Mouse (Mus musculus) neural tube, embryonic 13.5 days (tissue): ENCODE results near the gene Vmn2r21. TPM values are rescaled to one million over a fixed set of nuclear protein-coding genes. Genes with fewer than 3 reads are reported as not detected.
"Not testable (repeated sequence)": the region's sequence is repeated elsewhere in the genome, so short reads cannot be mapped to it uniquely, and the experiment has no call there.

Experiments
- ATAC-seq: fragments of 200-750 bp; cut with Nextera tagmentation; 2 replicates; pipeline ENCODE4 v1.8.0; 2017; ENCODE audit warnings: low read depth, mild to moderate bottlenecking, moderate TSS enrichment, moderate library complexity
- H3K27ac ChIP-seq: fragments of 300-500 bp; sonication (generic); replicated peaks from 2 replicates; pipeline ENCODE4 v1.5.1; 2015; ENCODE audit warnings: moderate library complexity, mild to moderate bottlenecking, inconsistent platforms
- H3K27me3 ChIP-seq: fragments of 300-500 bp; sonication (generic); 2 replicates; pipeline ENCODE4 v1.6.1; 2015; ENCODE audit warnings: mild to moderate bottlenecking, inconsistent platforms
- H3K36me3 ChIP-seq: fragments of 300-500 bp; sonication (generic); 2 replicates; pipeline ENCODE4 v1.6.1; 2015; ENCODE audit warnings: mild to moderate bottlenecking, inconsistent platforms
- H3K4me1 ChIP-seq: fragments of 300-500 bp; sonication (generic); replicated peaks from 2 replicates; pipeline ENCODE4 v1.6.1; 2015; ENCODE audit warnings: inconsistent platforms
- H3K4me2 ChIP-seq: fragments of 300-500 bp; sonication (generic); 2 replicates; pipeline ENCODE4 v1.6.1; 2015; ENCODE audit warnings: inconsistent platforms, mild to moderate bottlenecking, moderate library complexity
- H3K4me3 ChIP-seq: fragments of 300-500 bp; sonication (generic); 2 replicates; pipeline ENCODE4 v1.5.1; 2015; ENCODE audit warnings: mild to moderate bottlenecking, inconsistent platforms
- H3K9ac ChIP-seq: fragments of 300-500 bp; sonication (generic); 2 replicates; pipeline ENCODE4 v1.6.1; 2015; ENCODE audit warnings: moderate library complexity, mild to moderate bottlenecking, inconsistent platforms
- H3K9me3 ChIP-seq: fragments of 300-500 bp; sonication (generic); 2 replicates; pipeline ENCODE4 v1.6.1; 2016; ENCODE audit warnings: inconsistent platforms
- WGBS: fragments of 180-500 bp; shearing (Covaris S2); methylation state at CpG from one replicate; pipeline ENCODE4 v1.1.7; 2015; 5-methylcytosine and 5-hydroxymethylcytosine counted together
- polyA plus RNA-seq: library from polyadenylated mRNA; unstranded; fragments of >200 nt; fragmentation: Nextera tagmentation; extraction: Ambion mirVana; gene quantifications from 2 replicates; pipeline ENCODE4 v1.2.1, GENCODE M21; 2015

The Vmn2r21 gene
- not detected in 2 replicates for polyA plus RNA-seq

DNA sequence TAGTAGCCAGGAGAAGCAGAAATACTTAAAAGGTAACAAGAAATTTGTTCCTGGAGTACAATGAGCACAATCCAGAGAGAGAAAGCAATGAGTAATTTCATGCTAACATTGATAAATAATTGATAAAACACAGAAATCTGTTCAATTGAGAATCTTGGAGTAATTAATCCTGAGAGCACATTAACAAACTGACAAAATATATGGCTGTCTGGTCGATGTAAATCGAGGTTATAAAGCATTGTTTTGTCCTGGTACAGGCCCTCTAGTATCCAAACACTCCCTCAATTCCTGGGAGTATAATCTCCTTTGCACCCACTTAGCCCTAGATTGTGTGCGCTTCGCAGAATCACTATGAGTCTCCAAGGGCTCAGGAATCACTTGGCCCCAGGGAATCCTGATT is at the start of gene Vmn2r21:
Gene Vmn2r21, minus strand, starts transcription at position 101 of the 400 bp plus-strand sequence.
- no CpG with 5 or more reads among the region's 4 CpGs for WGBS
- not testable (repeated sequence) for H3K9me3 ChIP-seq, ATAC-seq, H3K27ac ChIP-seq, H3K4me2 ChIP-seq, H3K36me3 ChIP-seq, H3K27me3 ChIP-seq, H3K4me1 ChIP-seq, H3K9ac ChIP-seq, H3K4me3 ChIP-seq

DNA sequence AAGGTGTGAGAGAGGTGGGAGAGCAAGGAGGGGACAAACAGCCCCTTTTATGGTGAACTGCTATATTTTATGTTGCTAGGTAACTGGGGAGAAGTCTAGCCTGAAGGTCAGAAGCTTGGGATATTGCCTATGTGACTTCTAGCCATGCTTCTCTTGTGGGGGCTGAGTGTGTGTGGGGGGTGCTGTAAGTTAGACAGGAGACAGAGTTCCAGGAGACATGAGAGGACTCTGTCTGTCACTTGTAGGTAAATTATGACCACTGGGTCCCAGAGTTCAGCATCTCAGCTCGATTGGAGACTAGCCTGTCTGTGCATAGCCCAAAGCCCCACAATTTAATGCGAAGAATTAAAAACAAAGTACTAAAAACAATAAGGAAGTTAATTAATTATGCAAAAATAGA is 41.5 kb upstream of the Vmn2r21 start:
- not testable (repeated sequence) for H3K4me1 ChIP-seq, H3K9ac ChIP-seq, H3K4me3 ChIP-seq, H3K4me2 ChIP-seq, ATAC-seq, H3K27ac ChIP-seq, H3K27me3 ChIP-seq, H3K9me3 ChIP-seq, H3K36me3 ChIP-seq
- no CpG with 5 or more reads among the region's 2 CpGs for WGBS

GRCm38 (mm10) chr6:123539755-123540154 is 6.5 kb upstream of the Vmn2r21 start:
- not testable (repeated sequence) for H3K4me2 ChIP-seq, H3K4me1 ChIP-seq, H3K9ac ChIP-seq, ATAC-seq, H3K4me3 ChIP-seq, H3K9me3 ChIP-seq, H3K36me3 ChIP-seq, H3K27me3 ChIP-seq, H3K27ac ChIP-seq
- WGBS = no CpG with 5 or more reads among the region's 1 CpGs

- not testable (repeated sequence) for H3K9me3 ChIP-seq, H3K27ac ChIP-seq, H3K9ac ChIP-seq, H3K4me2 ChIP-seq, ATAC-seq, H3K27me3 ChIP-seq, H3K4me3 ChIP-seq, H3K4me1 ChIP-seq, H3K36me3 ChIP-seq
- WGBS = no CpG with 5 or more reads among the region's 8 CpGs
These were observed 10.8 kb downstream of the Vmn2r21 start for GRCm38 (mm10) chr6:123522263-123523011.

GRCm38 (mm10) chr6:123473045-123473444 is 60.2 kb downstream of the Vmn2r21 start:
- H3K4me1 ChIP-seq, H3K4me2 ChIP-seq, H3K9me3 ChIP-seq, ATAC-seq, H3K9ac ChIP-seq, H3K36me3 ChIP-seq, H3K27ac ChIP-seq, H3K4me3 ChIP-seq, H3K27me3 ChIP-seq: not testable (repeated sequence)
- WGBS = no CpG with 5 or more reads among the region's 5 CpGs

- not testable (repeated sequence) for H3K27ac ChIP-seq, ATAC-seq, H3K4me3 ChIP-seq, H3K9ac ChIP-seq, H3K27me3 ChIP-seq, H3K4me2 ChIP-seq, H3K36me3 ChIP-seq, H3K9me3 ChIP-seq, H3K4me1 ChIP-seq
- WGBS = no CpG with 5 or more reads among the region's 2 CpGs
These were observed 60.7 kb downstream of the Vmn2r21 start for GRCm38 (mm10) chr6:123472458-123472987.

GRCm38 (mm10) chr6:123468651-123469050 is 64.6 kb downstream of the Vmn2r21 start:
- not testable (repeated sequence) for H3K9ac ChIP-seq, H3K4me2 ChIP-seq, H3K4me3 ChIP-seq, H3K27me3 ChIP-seq, ATAC-seq, H3K4me1 ChIP-seq, H3K36me3 ChIP-seq, H3K9me3 ChIP-seq, H3K27ac ChIP-seq
- WGBS = no CpG with 5 or more reads among the region's 1 CpGs

Other genes with a start within 250 kb of the Vmn2r21 start
- gene Clec4e, start 243.5 kb downstream of the Vmn2r21 start, polyA plus RNA-seq = not detected in 2 replicates
- gene Vmn2r19, start 225.1 kb downstream of the Vmn2r21 start, polyA plus RNA-seq = not detected in 2 replicates
- not detected in 2 replicates for gene Vmn2r20, start 115.3 kb downstream of the Vmn2r21 start, polyA plus RNA-seq
- not detected in 2 replicates for gene Vmn2r22, start 117.3 kb upstream of the Vmn2r21 start, polyA plus RNA-seq
- gene Vmn2r23, start 169.3 kb upstream of the Vmn2r21 start, polyA plus RNA-seq = not detected in 2 replicates
- gene Vmn2r24, start 245.5 kb upstream of the Vmn2r21 start, polyA plus RNA-seq = not detected in 2 replicates